Mouse (Mus musculus) midbrain, postnatal 0 days (tissue): ENCODE results near the gene Fgl2. TPM values are rescaled to one million over a fixed set of nuclear protein-coding genes. Genes with fewer than 3 reads are reported as not detected.

Experiments used
- ATAC-seq: fragments of 200-750 bp; cut with Nextera tagmentation; 2 replicates; pipeline ENCODE4 v1.8.0; 2017; ENCODE audit warnings: moderate number of reproducible peaks, mild to moderate bottlenecking, moderate TSS enrichment, moderate library complexity; ENCODE audit not compliant: low FRiP score
- DNase-seq: peaks from one replicate; pipeline ENCODE4 v3.0.0-alpha.2; 2015; ENCODE audit warnings: low spot score
- H3K27ac ChIP-seq: fragments of 300-500 bp; sonication (generic); 2 replicates; pipeline ENCODE4 v1.5.1; 2014; ENCODE audit warnings: low read depth, mild to moderate bottlenecking, low read length, mixed read lengths
- H3K27me3 ChIP-seq: fragments of 300-500 bp; sonication (generic); 2 replicates; pipeline ENCODE4 v1.6.1; 2014; ENCODE audit warnings: low read length, control low read depth, mixed read lengths; ENCODE audit not compliant: insufficient read depth
- H3K36me3 ChIP-seq: fragments of 300-500 bp; sonication (generic); 2 replicates; pipeline ENCODE4 v1.6.1; 2014; ENCODE audit warnings: low read length, control low read depth, mixed read lengths; ENCODE audit not compliant: insufficient read depth
- H3K4me1 ChIP-seq: fragments of 300-500 bp; sonication (generic); 2 replicates; pipeline ENCODE4 v1.6.1; 2014; ENCODE audit warnings: mild to moderate bottlenecking, control low read depth, antibody characterized with exemption, low read length, mixed read lengths; ENCODE audit not compliant: insufficient read depth
- H3K4me2 ChIP-seq: fragments of 300-500 bp; sonication (generic); 2 replicates; pipeline ENCODE4 v1.6.1; 2014; ENCODE audit warnings: low read depth, mild to moderate bottlenecking, low read length, mixed read lengths; ENCODE audit not compliant: poor library complexity, severe bottlenecking
- H3K4me3 ChIP-seq: fragments of 300-500 bp; sonication (generic); 2 replicates; pipeline ENCODE4 v1.5.1; 2014; ENCODE audit warnings: low read depth, mild to moderate bottlenecking, low read length, moderate library complexity
- H3K9ac ChIP-seq: fragments of 300-500 bp; sonication (generic); replicated peaks from 2 replicates; pipeline ENCODE4 v1.6.1; 2014; ENCODE audit warnings: mild to moderate bottlenecking, low read length, moderate library complexity, mixed read lengths; ENCODE audit not compliant: poor library complexity, severe bottlenecking
- H3K9me3 ChIP-seq: fragments of 300-500 bp; sonication (generic); 2 replicates; pipeline ENCODE4 v1.6.1; 2016; ENCODE audit warnings: low read length, control low read depth
- CTCF ChIP-seq: IDR thresholded peaks from 2 replicates; pipeline ENCODE4 v1.5.1; 2016; ENCODE audit warnings: antibody characterized with exemption, mild to moderate bottlenecking
- WGBS: fragments of 180-500 bp; shearing (Covaris S2); extraction: QIAGEN DNeasy Blood & Tissue Kit; methylation state at CpG from one replicate; pipeline ENCODE4 v1.1.7; 2014; 5-methylcytosine and 5-hydroxymethylcytosine counted together
- polyA plus RNA-seq: library from polyadenylated mRNA; unstranded; fragments of >200 nt; fragmentation: Nextera tagmentation; extraction: Ambion mirVana; gene quantifications from 2 replicates; pipeline ENCODE4 v1.2.1, GENCODE M21; 2015
- total RNA-seq: library from RNA; depleted of rRNA; stranded (reverse); fragments of >200 nt; gene quantifications from 2 replicates; pipeline ENCODE4 v1.2.3, GENCODE M21; 2014

Gene Fgl2
- total and polyA plus RNA-seq, 2 experiments from 2014 or later: 1.9 to 4.1 TPM

DNA sequence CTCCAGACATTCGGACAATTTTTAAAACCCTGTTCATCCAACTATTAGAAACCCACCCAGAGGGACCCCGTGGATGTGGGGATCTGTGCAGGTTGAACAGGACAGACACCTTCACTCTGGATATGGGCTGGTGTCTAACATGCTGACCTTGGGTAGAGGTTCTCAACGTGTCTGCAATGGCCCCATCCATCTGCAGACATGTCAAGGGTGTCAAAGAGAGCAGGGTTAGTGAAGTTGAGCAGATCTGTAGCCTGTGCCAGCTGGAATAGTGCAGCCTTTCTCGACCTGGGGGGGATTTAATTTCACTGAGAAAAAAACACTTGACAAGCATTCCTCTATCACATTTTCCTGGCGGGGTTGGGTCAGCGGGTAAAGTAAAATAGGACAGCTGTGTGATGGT, 10.2 kb downstream of the Fgl2 start:
- no peak for TF ChIP-seq CTCF
- Histone ChIP-seq H3K4me3 (no peak overlapping the region), H3K27me3 (no peaks in the 10 kb centered on the region), H3K4me2 (no peak overlapping the region), H3K4me1 (no peaks in the 10 kb centered on the region), H3K9ac (no peak overlapping the region), H3K9me3 (no peaks in the 10 kb centered on the region), H3K36me3 (no peaks in the 10 kb centered on the region), H3K27ac (no peak overlapping the region)
- DNase-seq: no peak
- ATAC-seq: no peak
- WGBS: 77% methylated on average over 6 of the region's 6 CpGs

DNA sequence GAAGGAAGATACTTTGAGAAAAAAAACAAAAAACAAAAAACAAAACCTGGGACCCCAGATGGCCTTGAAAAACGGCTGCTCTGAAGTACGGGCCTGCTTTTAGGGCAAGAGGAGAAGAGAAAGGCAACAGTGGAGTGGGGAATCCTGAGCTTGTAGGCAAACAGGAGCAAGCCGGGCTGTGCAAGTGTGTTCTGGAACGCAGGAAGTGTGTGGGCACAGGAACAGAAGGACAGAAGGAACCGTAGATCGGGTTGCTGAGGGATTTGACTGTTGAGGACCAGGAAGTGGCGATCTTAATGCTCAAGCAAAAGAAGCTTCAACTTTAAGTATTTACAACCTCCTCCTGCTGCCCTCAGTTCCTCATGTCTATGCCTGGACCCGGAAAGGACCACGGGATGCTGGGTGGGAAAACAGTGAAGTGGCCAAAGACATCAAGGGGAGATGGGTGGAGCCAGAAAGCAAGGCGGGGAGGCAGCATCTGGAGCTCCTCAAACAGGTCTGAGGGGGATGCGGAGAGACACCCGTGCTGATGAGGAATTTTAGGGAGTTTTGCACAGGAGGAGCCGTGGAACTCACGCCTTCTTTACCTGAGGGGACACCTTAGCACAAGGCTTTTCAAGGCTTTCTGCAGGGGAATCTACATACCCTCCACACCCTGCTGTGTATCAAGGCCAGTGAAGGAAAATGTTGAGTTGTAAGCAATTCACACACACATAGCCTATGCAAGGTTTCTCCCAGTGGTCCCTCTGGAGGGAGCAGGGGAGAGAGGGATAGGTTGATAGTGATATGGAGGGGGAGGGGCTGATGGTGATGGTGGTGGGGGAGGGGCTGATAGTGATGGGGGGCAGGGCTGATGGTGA, 11.2 kb downstream of the Fgl2 start:
- ATAC-seq: 0 out of 2 replicates have a peak, but pooled peaks have one; percentile 38
- TF ChIP-seq CTCF: no peak
- Histone ChIP-seq H3K4me2 (no peak overlapping the region), H3K9me3 (no peaks in the 10 kb centered on the region), H3K4me3 (no peak overlapping the region), H3K36me3 (no peaks in the 10 kb centered on the region), H3K27me3 (no peaks in the 10 kb centered on the region), H3K9ac (no peak overlapping the region), H3K4me1 (no peaks in the 10 kb centered on the region), H3K27ac (no peak overlapping the region)
- 54% methylated on average over 14 of the region's 14 CpGs for WGBS
- no peak for DNase-seq

DNA sequence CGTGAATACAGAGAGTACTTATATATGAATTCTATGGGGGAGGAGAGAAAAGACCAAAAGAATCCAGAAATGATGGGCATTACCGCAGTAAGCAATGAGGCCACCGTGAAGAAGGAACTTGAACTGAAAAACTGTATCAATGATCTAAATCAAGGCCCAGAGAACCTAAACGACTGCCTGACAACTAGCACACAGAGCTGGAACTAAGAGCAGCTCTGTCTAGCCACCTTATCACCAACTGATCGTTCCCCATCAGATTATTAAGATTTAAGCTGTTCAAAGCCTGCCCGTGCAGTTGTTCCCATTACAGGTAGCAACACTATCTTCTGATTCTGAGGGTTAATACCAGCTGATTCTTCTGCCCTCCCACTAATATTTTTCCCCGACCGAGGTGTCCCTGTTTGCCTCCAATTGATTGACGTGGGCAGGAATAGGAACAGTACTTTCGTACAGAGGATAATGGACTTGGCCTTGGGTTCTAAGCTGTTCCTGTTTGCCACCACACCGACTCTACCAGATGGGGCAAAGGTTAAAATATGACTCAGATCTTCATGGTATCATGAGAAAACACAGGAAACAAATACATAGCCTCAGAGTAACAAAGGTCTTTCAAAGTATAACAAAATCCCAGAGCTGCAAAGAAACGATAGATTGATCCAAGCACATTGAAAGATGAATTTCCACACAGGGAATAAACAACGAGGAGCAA, 12.0 kb downstream of the Fgl2 start:
- no peak for DNase-seq
- Histone ChIP-seq H3K27ac (no peak overlapping the region), H3K9ac (no peak overlapping the region), H3K27me3 (no peaks in the 10 kb centered on the region), H3K36me3 (no peaks in the 10 kb centered on the region), H3K4me2 (no peak overlapping the region), H3K9me3 (no peaks in the 10 kb centered on the region), H3K4me3 (no peak overlapping the region), H3K4me1 (no peaks in the 10 kb centered on the region)
- no peak for ATAC-seq
- 83% methylated on average over 13 of the region's 13 CpGs for WGBS
- no peak for TF ChIP-seq CTCF

DNA sequence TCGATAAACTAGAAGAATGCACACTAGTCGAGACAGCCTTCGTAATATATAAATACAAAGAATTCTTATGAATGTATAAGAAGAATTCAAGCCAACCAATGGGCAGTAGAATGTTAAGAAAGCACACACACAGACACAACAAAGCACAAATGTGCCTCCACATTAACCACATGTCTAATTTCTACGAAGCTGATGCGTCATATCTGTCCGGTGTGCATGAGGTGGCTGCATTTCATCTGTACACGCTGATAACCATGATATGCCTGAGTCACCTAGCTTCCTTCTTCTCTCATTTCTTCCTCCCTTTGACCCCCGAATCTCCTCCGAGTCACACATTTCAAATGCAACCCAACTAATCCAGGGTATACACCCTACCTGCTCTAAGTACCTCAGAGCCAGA, 12.5 kb downstream of the Fgl2 start:
- no peaks in the 10 kb centered on the region for H3K9me3 ChIP-seq
- no peak overlapping the region for H3K27ac ChIP-seq
- H3K4me1 ChIP-seq: no peaks in the 10 kb centered on the region
- no peaks in the 10 kb centered on the region for H3K36me3 ChIP-seq
- no peaks in the 10 kb centered on the region for H3K27me3 ChIP-seq
- no peak for TF ChIP-seq CTCF
- no peak overlapping the region for H3K4me2 ChIP-seq
- DNase-seq: no peak
- no peak overlapping the region for H3K4me3 ChIP-seq
- 95% methylated on average over 9 of the region's 9 CpGs for WGBS
- no peak for ATAC-seq
- no peak overlapping the region for H3K9ac ChIP-seq

DNA sequence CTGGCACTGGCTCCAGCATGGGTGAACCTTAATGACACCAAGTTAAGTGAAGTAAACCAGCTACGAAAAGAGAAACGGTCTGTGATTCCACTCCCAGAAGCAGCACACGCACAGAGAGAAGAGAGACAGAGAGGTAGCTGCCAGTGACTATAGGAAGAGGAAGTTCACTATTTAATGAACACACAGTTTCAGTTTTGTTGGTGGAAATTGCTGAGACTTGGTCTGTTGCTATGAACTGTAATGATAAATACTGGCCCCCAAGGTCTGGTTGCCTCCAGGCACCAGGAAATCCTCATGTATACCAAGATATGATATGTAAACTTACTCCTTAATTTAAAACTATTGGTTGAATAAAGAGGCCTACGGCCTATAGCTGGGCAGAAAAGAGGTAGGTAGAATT, 14.0 kb downstream of the Fgl2 start:
- no peak for TF ChIP-seq CTCF
- H3K27me3 ChIP-seq: no peaks in the 10 kb centered on the region
- no peak overlapping the region for H3K4me2 ChIP-seq
- no peak overlapping the region for H3K9ac ChIP-seq
- no peaks in the 10 kb centered on the region for H3K4me1 ChIP-seq
- DNase-seq: no peak
- no peak for ATAC-seq
- no peak overlapping the region for H3K27ac ChIP-seq
- no peaks in the 10 kb centered on the region for H3K36me3 ChIP-seq
- H3K9me3 ChIP-seq: no peaks in the 10 kb centered on the region
- 93% methylated on average over 4 of the region's 4 CpGs for WGBS
- no peak overlapping the region for H3K4me3 ChIP-seq

DNA sequence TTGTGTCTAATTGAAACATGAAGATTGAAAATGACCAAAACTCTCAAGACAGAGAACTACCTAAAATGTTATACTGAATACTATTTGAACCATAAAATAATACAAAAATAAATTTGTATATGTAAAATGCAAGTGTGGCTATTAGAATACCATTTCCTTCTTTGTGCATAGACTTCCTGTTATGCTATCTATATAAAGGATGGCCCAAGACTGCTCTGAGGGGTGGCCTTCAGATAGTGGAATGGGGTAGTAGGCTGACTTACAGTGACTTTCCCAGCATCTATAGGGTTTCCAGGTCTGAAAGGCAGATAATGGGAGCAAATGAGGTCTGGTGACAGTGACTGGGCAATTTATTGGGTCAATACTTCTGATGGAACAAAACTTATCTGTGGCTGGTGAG, 14.9 kb downstream of the Fgl2 start:
- Histone ChIP-seq H3K27me3 (no peaks in the 10 kb centered on the region), H3K36me3 (no peaks in the 10 kb centered on the region), H3K4me2 (no peak overlapping the region), H3K27ac (no peak overlapping the region), H3K4me3 (no peak overlapping the region), H3K9ac (no peak overlapping the region), H3K9me3 (no peaks in the 10 kb centered on the region), H3K4me1 (no peaks in the 10 kb centered on the region)
- DNase-seq (no peak), ATAC-seq (no peak)
- no peak for TF ChIP-seq CTCF
